Mouse (Mus musculus) right cerebral cortex, postnatal 14 days (tissue): ENCODE results near the gene Unc5c.

Experiments
- DNase-seq: peaks from one replicate; pipeline ENCODE4 v3.0.0; 2022

Unc5c gene

GRCm38 (mm10) chr3:141465104-141465705 lies at the start of gene Unc5c:
TSS of gene Unc5c (plus strand) at chr3:141465216.
- DNase-seq, result peak; percentile 71

GRCm38 (mm10) chr3:141457475-141457874 lies 7.5 kb upstream of the Unc5c start:
- DNase-seq, result no peak

GRCm38 (mm10) chr3:141462482-141462881 lies 2.5 kb upstream of the Unc5c start:
- DNase-seq, result peak; percentile 4

DNA sequence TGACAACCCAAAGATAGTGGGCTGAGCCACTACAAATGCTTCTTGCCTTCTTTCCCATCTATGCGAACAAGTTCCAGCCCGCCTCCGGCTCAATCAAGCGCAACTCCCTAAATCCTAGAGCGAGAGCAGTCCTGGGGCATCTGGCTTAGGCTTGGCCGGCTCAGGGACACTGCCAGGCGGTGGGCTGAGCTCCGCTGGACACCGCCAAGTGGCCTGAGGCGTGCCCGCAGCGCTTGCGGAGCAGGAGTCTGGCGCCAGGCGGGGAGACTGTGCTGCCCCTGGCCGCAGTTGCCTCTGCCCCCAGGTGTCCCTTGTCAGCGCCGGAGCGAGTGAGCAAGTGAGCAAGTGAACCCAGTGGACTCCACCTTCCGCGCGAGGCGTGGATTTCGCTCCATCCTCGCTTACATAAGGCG lies 319 bp upstream of the Unc5c start:
- DNase-seq, result peak; percentile 60

GRCm38 (mm10) chr3:141466061-141466460 lies 1.0 kb downstream of the Unc5c start:
- DNase-seq, result peak; percentile 32

DNA sequence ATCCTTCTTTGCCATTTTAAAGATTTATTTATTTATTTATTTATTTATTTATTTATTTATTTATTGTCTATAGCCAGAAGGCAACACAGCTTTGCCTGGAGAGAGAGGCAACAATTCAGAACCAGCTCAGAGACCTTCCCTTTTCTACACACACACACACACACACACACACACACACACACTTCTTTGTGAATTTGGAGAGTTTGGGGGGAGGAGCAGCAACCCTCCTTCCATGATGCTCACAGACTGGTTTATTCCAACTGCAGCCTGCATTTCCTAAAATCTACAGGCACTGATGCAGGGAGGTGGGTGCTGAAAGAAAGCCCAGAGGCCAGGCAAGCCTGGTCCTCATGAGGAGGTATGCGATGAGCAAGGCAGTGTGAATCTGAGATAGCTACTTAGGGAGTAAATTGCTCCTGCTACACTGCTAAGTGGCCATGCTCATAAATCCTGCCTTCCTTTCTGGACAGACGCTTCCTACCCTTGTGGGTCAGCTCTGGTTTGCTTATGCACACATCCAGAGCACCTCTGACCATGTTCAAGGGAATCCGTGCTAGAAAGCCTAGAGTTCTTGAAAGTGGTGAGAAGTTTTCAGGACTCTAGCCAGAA lies 1.8 kb downstream of the Unc5c start:
- peak; percentile 5 for DNase-seq

DNA sequence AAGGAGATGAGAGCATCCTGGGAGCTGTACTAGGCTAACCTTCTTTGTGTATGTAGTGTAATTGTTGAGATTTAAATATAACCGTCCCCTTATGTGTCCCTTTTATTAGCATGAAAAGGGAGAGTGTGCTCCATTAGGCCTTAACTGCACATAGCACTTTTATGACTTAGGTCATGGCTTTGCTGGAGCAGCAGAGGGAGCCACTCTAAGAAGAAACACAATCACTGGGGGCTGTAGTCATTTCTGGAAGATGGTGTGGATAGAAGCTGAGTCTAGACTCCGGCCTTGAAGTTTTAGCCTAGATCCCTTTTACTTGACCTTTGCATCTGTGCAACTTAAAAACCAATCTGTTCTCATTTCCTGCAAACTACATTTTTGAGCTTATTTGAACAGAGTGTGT lies 4.3 kb downstream of the Unc5c start:
- no peak for DNase-seq

DNA sequence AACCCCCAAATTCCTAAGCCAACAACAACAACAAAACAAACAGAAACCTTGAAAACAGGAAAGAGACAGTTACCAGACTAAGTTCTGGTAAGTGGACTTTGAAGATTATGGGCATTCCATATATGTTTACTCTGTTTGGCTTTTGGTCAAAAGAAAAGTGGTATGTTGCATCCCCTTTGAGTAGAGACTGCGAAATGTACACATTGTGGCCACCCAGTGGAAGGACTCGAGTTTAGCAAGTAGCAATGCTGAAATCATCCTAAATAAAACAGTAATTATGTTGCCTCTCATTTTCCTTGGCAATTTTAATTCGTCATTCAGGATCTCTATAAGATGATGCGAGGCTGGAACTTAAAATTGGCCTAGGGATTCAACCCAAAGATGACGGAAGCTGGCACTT lies 8.2 kb downstream of the Unc5c start:
- DNase-seq, result no peak

DNA sequence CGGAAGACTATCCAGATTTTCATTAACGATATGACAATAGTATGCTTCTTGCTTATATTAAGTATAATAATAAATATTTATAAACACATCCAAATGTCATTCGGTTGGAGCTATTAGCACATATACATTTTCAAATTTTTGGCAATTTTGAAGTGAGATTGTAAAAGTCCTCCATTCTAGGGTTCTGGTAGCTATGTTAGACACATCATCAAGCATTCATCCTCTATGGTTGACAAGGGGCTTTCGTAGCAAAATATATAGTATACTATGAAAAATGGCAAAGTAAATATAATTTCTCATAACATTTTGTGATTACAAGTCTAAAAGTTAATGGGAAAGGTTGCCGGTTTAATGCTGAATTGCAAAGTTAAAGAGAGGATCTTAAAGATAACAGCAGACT lies 10.4 kb downstream of the Unc5c start:
- no peak for DNase-seq

GRCm38 (mm10) chr3:141475919-141476318 lies 10.9 kb downstream of the Unc5c start:
- DNase-seq, result no peak

- DNase-seq, result no peak
These were observed 11.7 kb downstream of the Unc5c start for GRCm38 (mm10) chr3:141476670-141477069.

DNA sequence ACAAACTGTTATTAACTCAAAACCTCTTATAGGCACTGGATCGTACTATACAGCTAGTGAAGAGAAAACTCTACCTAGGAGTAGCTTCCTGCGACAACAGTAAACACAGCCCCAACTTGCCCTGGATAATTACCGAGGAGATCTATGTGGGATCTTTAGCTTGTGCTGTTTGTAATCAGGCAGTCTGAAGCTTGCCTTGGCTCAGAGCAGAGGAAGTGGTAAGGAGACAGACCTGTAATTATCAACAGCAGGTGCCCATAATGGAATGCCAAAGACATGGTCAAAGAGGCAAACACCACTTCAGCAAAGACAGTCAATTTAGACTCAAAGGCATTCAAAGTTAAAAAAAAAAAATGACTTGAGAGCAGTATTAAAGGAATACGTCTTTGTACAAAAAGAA lies 17.4 kb downstream of the Unc5c start:
- no peak for DNase-seq

- DNase-seq, result no peak
These were observed 18.8 kb downstream of the Unc5c start for GRCm38 (mm10) chr3:141483665-141484431.

GRCm38 (mm10) chr3:141485218-141485617 lies 20.2 kb downstream of the Unc5c start:
- no peak for DNase-seq

GRCm38 (mm10) chr3:141490647-141491046 lies 25.6 kb downstream of the Unc5c start:
- no peak for DNase-seq

DNA sequence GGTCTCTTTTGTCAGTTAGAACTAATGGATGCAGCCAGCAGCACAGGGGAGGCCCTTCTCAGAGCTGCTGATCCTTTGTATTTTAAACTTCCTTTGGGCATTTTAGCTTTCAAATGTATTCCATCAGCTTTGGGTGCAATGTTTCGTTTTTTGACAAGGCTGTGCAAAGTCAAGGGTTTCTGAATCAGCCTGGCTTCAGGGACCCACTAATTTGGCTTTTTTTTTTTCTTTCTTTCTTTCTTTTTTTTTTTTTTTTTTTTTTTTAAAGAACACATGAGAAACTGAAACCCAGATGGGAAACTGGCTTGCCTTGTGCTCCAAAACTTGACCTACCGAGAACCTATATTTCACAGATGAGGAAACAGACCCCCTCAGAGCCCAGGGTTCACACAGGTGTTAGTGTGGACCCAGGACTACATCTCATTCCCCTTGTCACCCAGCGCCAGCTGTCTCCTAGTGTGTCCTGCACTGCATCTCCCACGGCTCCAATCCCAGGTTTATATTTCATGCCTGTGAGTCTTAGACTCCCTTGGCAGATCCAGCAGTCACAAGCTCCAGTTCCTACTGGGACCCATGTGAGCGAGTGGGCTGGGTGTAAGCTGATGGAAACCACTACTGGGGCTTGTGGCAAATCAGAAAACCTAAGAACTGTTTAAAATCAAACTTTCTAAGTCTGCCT lies 26.4 kb downstream of the Unc5c start:
- DNase-seq, result no peak

DNA sequence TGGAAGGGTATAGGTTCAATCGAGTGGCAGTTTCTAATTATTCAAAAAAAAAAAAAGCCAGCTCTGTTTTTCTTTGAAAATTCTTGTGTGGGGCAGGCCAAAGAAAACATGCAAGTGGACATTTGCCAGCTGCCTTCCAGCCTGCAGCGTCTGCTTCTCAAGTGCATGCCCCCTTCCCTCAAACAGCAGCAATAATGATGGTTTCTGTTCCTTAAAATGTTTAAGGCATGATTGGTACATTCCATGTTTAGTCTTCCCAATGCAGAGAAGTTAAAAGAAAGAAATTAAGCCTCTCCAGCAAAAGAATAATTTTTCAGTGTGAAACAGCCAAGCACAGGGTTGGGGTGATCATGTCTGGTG lies 26.9 kb downstream of the Unc5c start:
- no peak for DNase-seq

DNA sequence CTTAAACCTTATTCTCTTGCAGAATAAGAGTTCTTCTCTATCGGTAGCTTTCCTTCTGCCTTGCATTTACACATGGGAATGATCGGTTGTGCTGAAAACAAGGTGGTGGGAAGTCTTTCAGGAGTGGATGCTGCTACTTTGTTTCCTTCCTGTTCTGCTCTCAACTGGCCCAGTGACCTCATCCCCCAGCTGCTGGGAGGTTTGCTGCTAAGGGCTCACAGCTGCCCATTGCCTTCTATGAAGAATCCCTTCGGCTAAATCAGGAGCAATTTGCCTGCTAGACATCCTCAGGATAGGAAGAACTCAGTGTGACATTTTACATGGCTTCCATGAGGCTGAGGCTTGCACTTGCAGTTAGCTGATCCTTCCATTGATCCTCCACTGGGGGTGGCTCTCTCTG lies 28.0 kb downstream of the Unc5c start:
- DNase-seq, result no peak

- DNase-seq, result no peak
These were observed 33.5 kb downstream of the Unc5c start for GRCm38 (mm10) chr3:141498348-141499056.

DNA sequence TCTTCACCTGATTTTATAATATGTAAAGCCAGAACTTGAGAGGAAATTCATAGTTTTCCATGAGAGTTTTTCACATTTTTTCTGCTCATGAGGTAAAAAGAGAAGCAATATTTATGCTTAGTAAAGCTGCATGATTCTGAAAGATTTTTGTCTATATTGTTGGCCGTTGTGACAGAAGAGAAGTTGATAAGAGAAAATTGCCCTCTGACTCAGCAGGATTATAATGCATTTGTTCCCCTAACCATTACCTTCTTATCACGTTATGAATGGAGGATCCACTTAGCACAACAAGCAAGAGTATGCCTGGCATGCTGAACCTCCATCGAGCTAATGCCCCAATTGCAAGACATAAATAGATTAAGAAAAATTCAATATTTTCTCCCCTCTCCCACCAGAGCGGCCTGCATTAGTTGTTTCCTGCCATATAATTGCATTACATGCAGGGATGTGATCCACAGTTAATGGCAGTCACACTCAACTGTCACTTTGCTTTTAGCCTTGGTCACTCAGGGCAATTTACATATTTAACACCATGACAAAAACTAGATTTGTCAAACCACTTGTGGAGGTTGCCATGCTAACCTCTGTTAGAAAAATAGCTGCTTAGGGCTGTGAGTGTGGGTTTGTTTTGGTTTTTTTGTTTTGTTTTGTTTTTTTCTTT lies 37.0 kb downstream of the Unc5c start:
- DNase-seq, result no peak

GRCm38 (mm10) chr3:141503331-141503730 lies 38.3 kb downstream of the Unc5c start:
- no peak for DNase-seq

DNA sequence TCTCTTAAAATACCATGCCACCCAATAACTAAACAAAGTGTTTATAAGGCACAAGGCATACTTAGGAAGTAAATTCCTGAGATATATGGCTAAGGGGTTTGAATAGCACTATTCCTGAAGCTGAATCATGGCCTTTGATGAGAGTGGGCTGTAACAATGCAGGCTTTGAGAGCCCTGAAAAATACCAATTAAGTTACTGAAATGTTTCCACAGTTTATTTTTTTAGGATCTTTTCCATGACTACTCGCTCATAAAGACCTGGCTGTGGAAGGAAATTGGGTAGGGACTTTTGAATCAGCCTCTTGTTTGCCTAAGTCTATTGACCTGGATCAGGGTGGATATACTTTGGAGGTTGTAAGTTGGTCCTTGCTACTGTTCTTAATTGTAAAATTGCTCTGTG lies 44.8 kb downstream of the Unc5c start:
- DNase-seq, result no peak
